Mouse (Mus musculus): ENCODE measurements around the gene Ippk. TPM values are rescaled to one million over a fixed set of nuclear protein-coding genes. Genes with fewer than 3 reads are reported as not detected.

Ippk gene
- 11.4 TPM for total RNA-seq (2023)

DNA sequence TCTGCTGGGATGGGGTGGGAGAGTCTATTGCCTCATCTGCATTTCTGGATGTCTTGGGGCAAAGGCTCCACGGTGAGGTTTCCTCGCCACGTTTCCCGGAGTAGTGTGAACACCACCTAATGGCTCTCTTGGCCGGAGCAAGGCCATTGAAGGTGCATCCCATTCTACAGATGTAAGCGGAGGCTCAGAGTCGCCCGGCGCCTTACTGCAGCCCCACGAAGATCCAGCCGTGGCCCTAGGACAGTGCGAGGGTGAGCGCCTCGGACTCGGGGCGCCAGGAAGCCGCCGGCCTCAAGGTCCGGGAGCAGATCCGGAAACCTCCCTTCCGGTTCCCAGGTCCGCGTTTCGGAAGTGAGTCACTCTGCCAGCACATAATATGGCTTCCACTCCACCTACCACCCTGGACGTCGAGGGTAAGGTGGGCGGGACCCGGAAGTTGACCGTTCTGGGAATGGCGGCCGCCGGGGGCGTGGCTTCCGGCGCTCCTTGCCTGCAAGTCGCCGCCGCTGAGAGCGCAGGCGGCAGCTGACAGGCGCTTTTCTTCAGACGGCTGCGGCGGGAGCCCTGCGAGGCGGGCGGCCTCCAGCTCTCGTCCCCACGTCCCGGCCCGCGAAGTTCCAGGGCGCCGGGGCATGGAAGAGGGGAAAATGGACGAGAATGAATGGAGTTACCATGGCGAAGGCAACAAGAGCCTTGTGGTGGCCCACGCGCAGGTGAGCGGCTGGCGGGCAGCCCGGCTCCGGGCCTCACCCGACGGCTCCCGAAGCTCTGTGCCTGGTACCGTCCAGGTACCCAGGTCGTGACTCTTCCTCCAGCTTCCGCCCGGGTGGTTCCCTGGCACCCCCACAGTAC is at the start of gene Ippk:
Gene Ippk, plus strand, starts transcription at position 496 of the 852 bp plus-strand sequence.

DNA sequence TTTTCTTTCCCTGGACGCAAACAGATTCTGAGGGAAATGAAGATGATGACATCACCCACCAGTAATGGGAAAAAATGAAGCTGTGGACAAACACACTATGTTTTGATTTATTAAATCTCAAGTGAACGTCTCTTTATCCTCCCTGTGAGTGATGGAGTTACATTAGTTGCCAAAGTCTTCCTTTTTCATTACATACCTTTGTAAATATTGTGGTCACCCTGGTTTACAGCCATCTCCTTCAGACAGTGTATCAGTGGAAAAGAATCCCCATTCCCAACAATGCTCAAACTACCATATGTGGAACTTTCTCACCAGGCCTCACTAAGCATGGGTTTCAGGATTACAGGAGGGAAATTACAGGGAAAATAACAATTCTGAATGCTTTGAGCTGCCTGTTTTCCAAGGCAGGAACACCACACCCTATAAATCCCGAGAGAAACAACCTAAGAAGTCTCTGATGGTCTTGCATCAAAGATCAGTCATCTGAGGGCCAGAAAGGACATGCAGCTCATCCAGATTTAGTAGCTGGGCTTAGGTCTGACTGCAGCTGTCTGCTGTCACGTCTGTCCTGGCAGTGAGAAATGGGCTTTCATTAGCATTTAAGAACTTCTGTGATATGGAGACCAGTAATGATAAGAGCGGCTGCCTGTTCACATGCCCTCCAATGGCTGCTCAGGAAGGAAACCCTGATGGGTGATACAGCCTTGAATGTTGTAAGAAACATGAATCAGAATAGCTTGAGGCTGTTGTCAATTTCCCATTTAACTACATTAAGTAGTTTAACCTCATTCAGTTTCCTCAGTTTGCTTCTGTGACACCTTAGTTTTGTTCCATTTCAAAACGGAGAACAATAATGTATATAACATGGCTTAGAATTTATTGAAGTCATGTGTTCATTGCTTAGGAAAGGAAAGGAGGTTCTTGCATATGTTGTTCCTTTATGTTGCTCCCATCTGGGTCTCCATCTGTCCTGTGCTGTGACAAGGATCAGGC is 71.6 kb downstream of the Ippk start, which contains the start of gene Tes3-ps:
Gene Tes3-ps, plus strand, starts transcription at position 943 of the 993 bp plus-strand sequence.

DNA sequence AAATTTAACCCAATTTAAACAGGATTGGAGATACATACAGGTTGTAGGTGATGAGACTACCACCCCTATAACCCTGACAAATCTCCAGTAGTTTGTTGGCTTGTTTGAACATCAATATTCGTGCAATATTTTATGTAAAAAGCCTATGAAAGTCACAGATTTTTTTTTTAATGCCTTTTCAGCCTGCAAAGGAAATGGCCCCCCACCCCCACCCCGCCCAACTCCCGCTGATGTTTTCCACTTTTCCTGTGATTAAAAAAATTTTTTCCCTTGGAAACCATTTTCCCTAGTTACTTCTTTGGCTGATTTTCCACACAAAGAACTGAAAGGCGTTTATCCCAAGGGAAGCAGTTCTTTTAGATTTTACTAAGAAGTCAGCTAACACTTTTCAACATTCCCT is 83.5 kb downstream of the Ippk start, which contains the start of gene Ecm2:
Gene Ecm2, plus strand, starts transcription at position 301 of the 400 bp plus-strand sequence.

Other genes starting within 250 kb of the Ippk start
- 29.2 TPM for gene Ninj1, start 233.8 kb upstream of the Ippk start, total RNA-seq (2023)
- 35.2 TPM for gene Card19, start 205.2 kb upstream of the Ippk start, total RNA-seq (2023)
- 15.2 TPM for gene Susd3, start 172.5 kb upstream of the Ippk start, total RNA-seq (2023)
- gene Fgd3, start 100.9 kb upstream of the Ippk start, total RNA-seq (2023), result 90.0 TPM
- gene Bicd2, start 79.7 kb upstream of the Ippk start, total RNA-seq (2023), result 25.7 TPM
- gene Tes3-ps, start 72.1 kb downstream of the Ippk start, total RNA-seq (2023), result 0.98 TPM
- not detected for gene Ecm2, start 83.6 kb downstream of the Ippk start, total RNA-seq (2023)
- gene Aspn, start 123.2 kb downstream of the Ippk start, total RNA-seq (2023), result not detected
- gene Omd, start 161.2 kb downstream of the Ippk start, total RNA-seq (2023), result not detected
- gene Ogn, start 186.8 kb downstream of the Ippk start, total RNA-seq (2023), result not detected
- not detected for gene Cenpp, start 231.5 kb downstream of the Ippk start, total RNA-seq (2023)
- gene Nol8, start 231.8 kb downstream of the Ippk start, total RNA-seq (2023), result 38.9 TPM